Mouse (Mus musculus) layer of hippocampus, postnatal 25 days (tissue): ENCODE measurements around the gene Btbd10. TPM values are rescaled to one million over a fixed set of nuclear protein-coding genes. Genes with fewer than 3 reads are reported as not detected.

Source experiments
- DNase-seq, 2 experiments: peaks; one replicate each; pipeline ENCODE4 v3.0.0; 2022; ENCODE audit warnings: mixed read lengths in 2 of 2, low spot score in 1 of 2; ENCODE audit errors: extremely low spot score in 1 of 2
- total RNA-seq, 2 experiments: library from RNA; stranded (reverse); gene quantifications; 2 replicates each; pipeline ENCODE4 v1.2.3; 2021

The Btbd10 gene
- total RNA-seq = 10 to 100 TPM; 59.3 to 66.3 TPM

GRCm38 (mm10) chr7:113368746-113369619, at the start of gene Btbd10:
Gene Btbd10, minus strand, starts transcription at chr7:113369392.
- DNase-seq = peak; percentile 88 to 93

- DNase-seq = no peak
Measured at GRCm38 (mm10) chr7:113416536-113416935, 47.3 kb upstream of the Btbd10 start.

- DNase-seq = no peak
Measured at GRCm38 (mm10) chr7:113415256-113415655, 46.1 kb upstream of the Btbd10 start.

GRCm38 (mm10) chr7:113408712-113409111, 39.5 kb upstream of the Btbd10 start:
- DNase-seq = no peak

GRCm38 (mm10) chr7:113398083-113398482, 28.9 kb upstream of the Btbd10 start:
- no peak for DNase-seq

- no peak for DNase-seq
Measured at GRCm38 (mm10) chr7:113396661-113397060, 27.5 kb upstream of the Btbd10 start.

GRCm38 (mm10) chr7:113391619-113392018, 22.4 kb upstream of the Btbd10 start:
- DNase-seq = no peak

- DNase-seq = no peak
Measured at GRCm38 (mm10) chr7:113388470-113388869, 19.3 kb upstream of the Btbd10 start, which contains the start of gene Pth. Gene Pth, minus strand, starts transcription at chr7:113388570.

- DNase-seq = peak; percentile 37 to 48
Measured at GRCm38 (mm10) chr7:113377875-113378658, 8.9 kb upstream of the Btbd10 start.

GRCm38 (mm10) chr7:113372682-113373081, 3.5 kb upstream of the Btbd10 start:
- no peak for DNase-seq

GRCm38 (mm10) chr7:113369620-113370340, 588 bp upstream of the Btbd10 start:
- peak in 1 of 2 experiments; percentile 57 for DNase-seq

- DNase-seq = no peak
Measured at GRCm38 (mm10) chr7:113367440-113367839, 1.8 kb downstream of the Btbd10 start.

- no peak for DNase-seq
Measured at GRCm38 (mm10) chr7:113349089-113349488, 20.1 kb downstream of the Btbd10 start.

- DNase-seq = no peak
Measured at GRCm38 (mm10) chr7:113347694-113348093, 21.5 kb downstream of the Btbd10 start.

GRCm38 (mm10) chr7:113347271-113347670, 21.9 kb downstream of the Btbd10 start:
- peak; percentile 16 to 29 for DNase-seq

- DNase-seq = no peak
Measured at GRCm38 (mm10) chr7:113335250-113335649, 33.9 kb downstream of the Btbd10 start.

- no peak for DNase-seq
Measured at GRCm38 (mm10) chr7:113334036-113334435, 35.2 kb downstream of the Btbd10 start.

- no peak for DNase-seq
Measured at GRCm38 (mm10) chr7:113320128-113320527, 49.1 kb downstream of the Btbd10 start.

- peak; percentile 41 to 74 for DNase-seq
Measured at GRCm38 (mm10) chr7:113311784-113312183, 57.4 kb downstream of the Btbd10 start.

GRCm38 (mm10) chr7:113310136-113310535, 59.1 kb downstream of the Btbd10 start:
- no peak for DNase-seq

GRCm38 (mm10) chr7:113297813-113298212, 71.4 kb downstream of the Btbd10 start:
- no peak for DNase-seq
